Mouse (Mus musculus) stomach, embryonic 14.5 days (tissue): ENCODE measurements around the gene Paip2b. TPM values are rescaled to one million over a fixed set of nuclear protein-coding genes. Genes with fewer than 3 reads are reported as not detected.
"Not testable (repeated sequence)": the region's sequence is repeated elsewhere in the genome, so short reads cannot be mapped to it uniquely, and the experiment has no call there.

Experiments
- ATAC-seq: fragments of 200-750 bp; cut with Nextera tagmentation; 2 replicates; pipeline ENCODE4 v1.8.0; 2017; ENCODE audit warnings: low read depth, moderate TSS enrichment; ENCODE audit not compliant: insufficient number of reproducible peaks, insufficient read depth, low FRiP score
- H3K27ac ChIP-seq: fragments of 300-500 bp; sonication (generic); 2 replicates; pipeline ENCODE4 v1.5.1; 2014; ENCODE audit warnings: mild to moderate bottlenecking, low read length, moderate library complexity, mixed read lengths
- H3K27me3 ChIP-seq: fragments of 300-500 bp; sonication (generic); 2 replicates; pipeline ENCODE4 v1.6.1; 2014; ENCODE audit warnings: low read length, control low read depth, mixed read lengths; ENCODE audit not compliant: control insufficient read depth, insufficient read depth
- H3K36me3 ChIP-seq: fragments of 300-500 bp; sonication (generic); 2 replicates; pipeline ENCODE4 v1.6.1; 2014; ENCODE audit warnings: mild to moderate bottlenecking, control low read depth, low read length, moderate library complexity, mixed read lengths; ENCODE audit not compliant: control insufficient read depth, insufficient read depth
- H3K4me1 ChIP-seq: fragments of 300-500 bp; sonication (generic); 2 replicates; pipeline ENCODE4 v1.6.1; 2014; ENCODE audit warnings: low read length, control low read depth, mixed read lengths; ENCODE audit not compliant: control insufficient read depth, insufficient read depth
- H3K4me2 ChIP-seq: fragments of 300-500 bp; sonication (generic); replicated peaks from 2 replicates; pipeline ENCODE4 v1.6.1; 2014; ENCODE audit warnings: low read depth, low read length, control low read depth
- H3K4me3 ChIP-seq: fragments of 300-500 bp; sonication (generic); 2 replicates; pipeline ENCODE4 v1.5.1; 2014; ENCODE audit warnings: low read depth, low read length, control low read depth
- H3K9ac ChIP-seq: fragments of 300-500 bp; sonication (generic); replicated peaks from 2 replicates; pipeline ENCODE4 v1.6.1; 2014; ENCODE audit warnings: low read depth, mild to moderate bottlenecking, control low read depth, low read length, moderate library complexity, mixed read lengths
- H3K9me3 ChIP-seq: fragments of 300-500 bp; sonication (generic); 2 replicates; pipeline ENCODE4 v1.6.1; 2016; ENCODE audit warnings: low read depth, low read length, control low read depth; ENCODE audit not compliant: control insufficient read depth
- WGBS: fragments of 180-500 bp; shearing (Covaris S2); extraction: QIAGEN DNeasy Blood & Tissue Kit; methylation state at CpG from one replicate; pipeline ENCODE4 v1.1.7; 2014; 5-methylcytosine and 5-hydroxymethylcytosine counted together
- polyA plus RNA-seq: library from polyadenylated mRNA; unstranded; fragments of >200 nt; fragmentation: Nextera tagmentation; extraction: Ambion mirVana; gene quantifications from 2 replicates; pipeline ENCODE4 v1.2.1, GENCODE M21; 2014

Gene Paip2b
- polyA plus RNA-seq, 1 experiment from 2014 or later = 20.7 TPM

- Histone ChIP-seq H3K27ac (no peak overlapping the region), H3K4me2 (no peak overlapping the region), H3K4me3 (no peak overlapping the region), H3K27me3 (no peaks in the 10 kb centered on the region), H3K4me1 (no peaks in the 10 kb centered on the region), H3K36me3 (no peaks in the 10 kb centered on the region), H3K9ac (no peak overlapping the region), H3K9me3 (no peaks in the 10 kb centered on the region)
- no peak for ATAC-seq
- WGBS = 68% methylated on average over 2 of the region's 2 CpGs
Measured at GRCm38 (mm10) chr6:83849446-83849845, 17.9 kb upstream of the Paip2b start.

- no peaks in the 10 kb centered on the region for H3K27me3 ChIP-seq
- H3K27ac ChIP-seq = no peak overlapping the region
- no peak overlapping the region for H3K4me2 ChIP-seq
- H3K9me3 ChIP-seq = no peaks in the 10 kb centered on the region
- no peaks in the 10 kb centered on the region for H3K4me1 ChIP-seq
- ATAC-seq = no peak
- no peaks in the 10 kb centered on the region for H3K36me3 ChIP-seq
- no peak overlapping the region for H3K4me3 ChIP-seq
- H3K9ac ChIP-seq = no peak overlapping the region
- 89% methylated on average over 2 of the region's 2 CpGs for WGBS
Measured at GRCm38 (mm10) chr6:83846141-83846540, 14.6 kb upstream of the Paip2b start.

GRCm38 (mm10) chr6:83844913-83845312 lies 13.4 kb upstream of the Paip2b start:
- H3K36me3 ChIP-seq = no peaks in the 10 kb centered on the region
- no peak overlapping the region for H3K4me2 ChIP-seq
- no peak overlapping the region for H3K27ac ChIP-seq
- no peak for ATAC-seq
- no peak overlapping the region for H3K4me3 ChIP-seq
- no peak overlapping the region for H3K9ac ChIP-seq
- H3K9me3 ChIP-seq = no peaks in the 10 kb centered on the region
- H3K4me1 ChIP-seq = no peaks in the 10 kb centered on the region
- 88% methylated on average over 10 of the region's 10 CpGs for WGBS
- no peaks in the 10 kb centered on the region for H3K27me3 ChIP-seq

- H3K4me1 ChIP-seq = no peaks in the 10 kb centered on the region
- no peak overlapping the region for H3K4me2 ChIP-seq
- no peaks in the 10 kb centered on the region for H3K27me3 ChIP-seq
- 70% methylated on average over 6 of the region's 6 CpGs for WGBS
- no peak overlapping the region for H3K27ac ChIP-seq
- H3K36me3 ChIP-seq = no peaks in the 10 kb centered on the region
- no peak for ATAC-seq
- no peak overlapping the region for H3K4me3 ChIP-seq
- no peak overlapping the region for H3K9ac ChIP-seq
- no peaks in the 10 kb centered on the region for H3K9me3 ChIP-seq
Measured at GRCm38 (mm10) chr6:83840086-83840485, 8.5 kb upstream of the Paip2b start.

GRCm38 (mm10) chr6:83838046-83838445 lies 6.5 kb upstream of the Paip2b start:
- Histone ChIP-seq H3K9me3 (no peaks in the 10 kb centered on the region), H3K9ac (no peak overlapping the region), H3K4me2 (no peak overlapping the region), H3K27ac (no peak overlapping the region), H3K36me3 (no peaks in the 10 kb centered on the region), H3K4me1 (no peaks in the 10 kb centered on the region), H3K27me3 (no peaks in the 10 kb centered on the region), H3K4me3 (no peak overlapping the region)
- 83% methylated on average over 2 of the region's 2 CpGs for WGBS
- no peak for ATAC-seq

GRCm38 (mm10) chr6:83836826-83837225 lies 5.3 kb upstream of the Paip2b start:
- no peak overlapping the region for H3K4me2 ChIP-seq
- WGBS = 90% methylated on average over 2 of the region's 2 CpGs
- ATAC-seq = no peak
- H3K27me3 ChIP-seq = no peaks in the 10 kb centered on the region
- H3K4me3 ChIP-seq = no peak overlapping the region
- no peaks in the 10 kb centered on the region for H3K4me1 ChIP-seq
- no peak overlapping the region for H3K27ac ChIP-seq
- no peaks in the 10 kb centered on the region for H3K9me3 ChIP-seq
- no peaks in the 10 kb centered on the region for H3K36me3 ChIP-seq
- no peak overlapping the region for H3K9ac ChIP-seq

GRCm38 (mm10) chr6:83832393-83832792 lies 852 bp upstream of the Paip2b start:
- 61% methylated on average over 1 of the region's 1 CpGs for WGBS
- not testable (repeated sequence) for H3K9ac ChIP-seq

GRCm38 (mm10) chr6:83830941-83831605 lies 468 bp downstream of the Paip2b start:
- peak overlapping the region; percentile 61 for H3K4me3 ChIP-seq
- under 1% methylated on average over 35 of the region's 35 CpGs for WGBS
- no peaks in the 10 kb centered on the region for H3K27me3 ChIP-seq
- peaks cover 3% of the 10 kb centered on the region; the same call in 1 of the 2 replicates for H3K4me1 ChIP-seq
- H3K9me3 ChIP-seq = no peaks in the 10 kb centered on the region
- H3K36me3 ChIP-seq = 0 out of 2 replicates have a peak, but pooled peaks cover 7% of the 10 kb centered on the region
- ATAC-seq = no peak
- peak overlapping the region; percentile 83 for H3K4me2 ChIP-seq
- H3K27ac ChIP-seq = peak overlapping the region; percentile 73
- H3K9ac ChIP-seq = peak overlapping the region; percentile 63

More at GRCm38 (mm10) chr6:83832393-83832792, 852 bp upstream of the Paip2b start:
- peak overlapping the region; percentile 22 for H3K4me3 ChIP-seq
- H3K27me3 ChIP-seq, ATAC-seq, H3K4me1 ChIP-seq, H3K9me3 ChIP-seq, H3K36me3 ChIP-seq: not testable (repeated sequence)
- H3K27ac ChIP-seq = peak overlapping the region; percentile 64; the same call in 1 of the 2 replicates
- peak overlapping the region; percentile 46; the same call in 1 of the 2 replicates for H3K4me2 ChIP-seq

GRCm38 (mm10) chr6:83821856-83822255 lies 9.7 kb downstream of the Paip2b start:
- ATAC-seq = no peak
- Histone ChIP-seq H3K9ac (no peak overlapping the region), H3K4me3 (no peak overlapping the region), H3K4me2 (no peak overlapping the region), H3K27me3 (no peaks in the 10 kb centered on the region), H3K27ac (no peak overlapping the region), H3K36me3 (no peaks in the 10 kb centered on the region), H3K9me3 (no peaks in the 10 kb centered on the region), H3K4me1 (peaks cover 13% of the 10 kb centered on the region; the same call in 1 of the 2 replicates)
- 24% methylated on average over 2 of the region's 2 CpGs for WGBS
